Mouse (Mus musculus) c-Kit-negative CD71-positive TER-119-positive erythroid progenitor cells, embryonic 14.5 days (primary cell): ENCODE measurements around the gene Aaas.

Experiments used
- DNase-seq: peaks from one replicate; pipeline ENCODE4 v3.0.0-alpha.2; 2013; ENCODE audit warnings: low read depth, low spot score

Aaas gene

GRCm38 (mm10) chr15:102308717-102309116, 41.9 kb downstream of the Aaas start:
- no peak for DNase-seq

GRCm38 (mm10) chr15:102302542-102302941, 48.0 kb downstream of the Aaas start:
- no peak for DNase-seq

- no peak for DNase-seq
Measured at GRCm38 (mm10) chr15:102296368-102297006, 54.1 kb downstream of the Aaas start.

- DNase-seq = peak; percentile 89
Measured at GRCm38 (mm10) chr15:102295633-102296367, 54.8 kb downstream of the Aaas start, which contains the start of gene Espl1. Espl1 (plus strand) TSS chr15:102296266.
